Mouse (Mus musculus): ENCODE measurements around the gene Tapbp. TPM values are rescaled to one million over a fixed set of nuclear protein-coding genes. Genes with fewer than 3 reads are reported as not detected.
"Not testable (repeated sequence)": the region's sequence is repeated elsewhere in the genome, so short reads cannot be mapped to it uniquely, and the experiment has no call there.

Tapbp gene
- polyA plus RNA-seq, 1 experiment from 2014 or later = 31.4 TPM

- WGBS = 1% methylated on average over 47 of the region's 49 CpGs
These were observed 25.1 kb upstream of the Tapbp start, which contains the start of gene Kifc1 for GRCm38 (mm10) chr17:33890533-33891059. Kifc1 (minus strand) TSS chr17:33890661.

GRCm38 (mm10) chr17:33891357-33891756 lies 24.3 kb upstream of the Tapbp start:
- H3K4me2 ChIP-seq = no peak overlapping the region
- DNase-seq (no peak), ATAC-seq (ENCODE audit: insufficient read depth) (no peak)
- no peak overlapping the region for H3K4me3 ChIP-seq (ENCODE audit: low read depth, low read length)
- no peak for TF ChIP-seq CTCF (IDR thresholded peaks at IDR 0.05; ENCODE audit: low read depth)
- no peaks in the 10 kb centered on the region for H3K27me3 ChIP-seq (ENCODE audit: insufficient read depth, low read length)
- H3K36me3 ChIP-seq (ENCODE audit: insufficient read depth) = 0 out of 2 replicates have a peak, but pooled peaks cover under 1% of the 10 kb centered on the region
- no peak overlapping the region for H3K9ac ChIP-seq
- no peaks in the 10 kb centered on the region for H3K9me3 ChIP-seq (ENCODE audit: low read depth, low read length)
- peaks cover 4% of the 10 kb centered on the region; the same call in 1 of the 2 replicates for H3K4me1 ChIP-seq (ENCODE audit: insufficient read depth)
- no peak overlapping the region for H3K27ac ChIP-seq (ENCODE audit: low read depth)
- 56% methylated on average over 2 of the region's 2 CpGs for WGBS

More at GRCm38 (mm10) chr17:33890533-33891059, 25.1 kb upstream of the Tapbp start, which contains the start of gene Kifc1:
- H3K4me2 ChIP-seq = peak within 1 kb of the TSS; percentile 65
- TF ChIP-seq CTCF (IDR thresholded peaks at IDR 0.05; ENCODE audit: low read depth) = peak; percentile 100
- peak within 1 kb of the TSS; percentile 72 for H3K9ac ChIP-seq
- no peaks in the 10 kb centered on the region for H3K9me3 ChIP-seq (ENCODE audit: low read depth, low read length)
- peak within 1 kb of the TSS; percentile 66 for H3K4me3 ChIP-seq (ENCODE audit: low read depth, low read length)
- H3K27ac ChIP-seq (ENCODE audit: low read depth) = peak within 1 kb of the TSS; percentile 63; the same call in 1 of the 2 replicates
- DNase-seq (peak; percentile 100), ATAC-seq (ENCODE audit: insufficient read depth) (peak; percentile 99)
- 0 out of 2 replicates have a peak, but pooled peaks cover 8% of the 10 kb centered on the region for H3K36me3 ChIP-seq (ENCODE audit: insufficient read depth)
- H3K27me3 ChIP-seq (ENCODE audit: insufficient read depth, low read length) = no peaks in the 10 kb centered on the region
- H3K4me1 ChIP-seq (ENCODE audit: insufficient read depth) = peaks cover 4% of the 10 kb centered on the region; the same call in 1 of the 2 replicates

- not testable (repeated sequence) for H3K4me2 ChIP-seq; H3K27me3 ChIP-seq (ENCODE audit: insufficient read depth, low read length); ATAC-seq (ENCODE audit: insufficient read depth); H3K9me3 ChIP-seq (ENCODE audit: low read depth, low read length); DNase-seq; H3K4me3 ChIP-seq (ENCODE audit: low read depth, low read length); H3K27ac ChIP-seq (ENCODE audit: low read depth); H3K4me1 ChIP-seq (ENCODE audit: insufficient read depth); H3K36me3 ChIP-seq (ENCODE audit: insufficient read depth); H3K9ac ChIP-seq
- 63% methylated on average over 6 of the region's 6 CpGs for WGBS
These were observed 23.8 kb upstream of the Tapbp start for GRCm38 (mm10) chr17:33891892-33892291.

- Histone ChIP-seq H3K4me2 (no peak overlapping the region), H3K9me3 (ENCODE audit: low read depth, low read length) (no peaks in the 10 kb centered on the region), H3K27ac (ENCODE audit: low read depth) (no peak overlapping the region), H3K4me1 (ENCODE audit: insufficient read depth) (peaks cover 4% of the 10 kb centered on the region; the same call in 1 of the 2 replicates), H3K27me3 (ENCODE audit: insufficient read depth, low read length) (no peaks in the 10 kb centered on the region), H3K9ac (no peak overlapping the region), H3K36me3 (ENCODE audit: insufficient read depth) (no peaks in the 10 kb centered on the region), H3K4me3 (ENCODE audit: low read depth, low read length) (no peak overlapping the region)
- no peak for TF ChIP-seq CTCF (IDR thresholded peaks at IDR 0.05; ENCODE audit: low read depth)
- WGBS = 24% methylated on average over 7 of the region's 7 CpGs
- DNase-seq = no peak
- ATAC-seq (ENCODE audit: insufficient read depth) = no peak
These were observed 23.3 kb upstream of the Tapbp start for GRCm38 (mm10) chr17:33892429-33892828.

- WGBS = 60% methylated on average over 4 of the region's 4 CpGs
- DNase-seq; ATAC-seq (ENCODE audit: insufficient read depth); H3K9me3 ChIP-seq (ENCODE audit: low read depth, low read length); H3K4me3 ChIP-seq (ENCODE audit: low read depth, low read length); H3K9ac ChIP-seq; H3K36me3 ChIP-seq (ENCODE audit: insufficient read depth); H3K27me3 ChIP-seq (ENCODE audit: insufficient read depth, low read length); H3K4me1 ChIP-seq (ENCODE audit: insufficient read depth); H3K4me2 ChIP-seq; H3K27ac ChIP-seq (ENCODE audit: low read depth): not testable (repeated sequence)
These were observed 22.7 kb upstream of the Tapbp start for GRCm38 (mm10) chr17:33893011-33893410.

- 37% methylated on average over 6 of the region's 6 CpGs for WGBS
These were observed 18.4 kb upstream of the Tapbp start for GRCm38 (mm10) chr17:33897114-33897794.

GRCm38 (mm10) chr17:33898193-33898592 lies 17.5 kb upstream of the Tapbp start:
- H3K4me1 ChIP-seq (ENCODE audit: insufficient read depth); H3K36me3 ChIP-seq (ENCODE audit: insufficient read depth); DNase-seq; H3K9me3 ChIP-seq (ENCODE audit: low read depth, low read length); H3K27me3 ChIP-seq (ENCODE audit: insufficient read depth, low read length); H3K4me2 ChIP-seq; H3K27ac ChIP-seq (ENCODE audit: low read depth); H3K9ac ChIP-seq; H3K4me3 ChIP-seq (ENCODE audit: low read depth, low read length); ATAC-seq (ENCODE audit: insufficient read depth): not testable (repeated sequence)
- 82% methylated on average over 4 of the region's 4 CpGs for WGBS

More at GRCm38 (mm10) chr17:33897114-33897794, 18.4 kb upstream of the Tapbp start:
- H3K27me3 ChIP-seq (ENCODE audit: insufficient read depth, low read length) = no peaks in the 10 kb centered on the region
- TF ChIP-seq CTCF (IDR thresholded peaks at IDR 0.05; ENCODE audit: low read depth) = peak; percentile 70
- no peaks in the 10 kb centered on the region for H3K4me1 ChIP-seq (ENCODE audit: insufficient read depth)
- H3K4me3 ChIP-seq (ENCODE audit: low read depth, low read length) = no peak overlapping the region
- no peak overlapping the region for H3K4me2 ChIP-seq
- H3K27ac ChIP-seq (ENCODE audit: low read depth) = no peak overlapping the region
- ATAC-seq (ENCODE audit: insufficient read depth) = no peak
- H3K9me3 ChIP-seq (ENCODE audit: low read depth, low read length) = no peaks in the 10 kb centered on the region
- H3K9ac ChIP-seq = no peak overlapping the region
- H3K36me3 ChIP-seq (ENCODE audit: insufficient read depth) = no peaks in the 10 kb centered on the region
- peak; percentile 84 for DNase-seq

All from lung, embryonic 14.5 days (tissue).